Comparison of ENCODE assay signal across 9 mouse cellular contexts in genomic region chr3:119995781-119996180, GRCm38 (mm10).
DNase-seq lines count a peak whose midpoint lies in the region; ATAC-seq lines count a peak whose summit lies in the region.
"Had no signal": no experiment of that assay in that cellular context is flagged by ENCODE, and none has a peak within 500 bp of the region (broad histone marks: within the 10 kb centered on the region; RNA-seq: fewer than 3 reads in every experiment).

No protein-coding gene starts in this region.

- H3K27ac ChIP-seq in heart, embryonic 15.5 days, result peak overlapping the region; percentile 67
- H3K27ac ChIP-seq in limb, embryonic 10.5 days, result no peak overlapping the region
- H3K27ac ChIP-seq in stomach, embryonic 14.5 days (ENCODE audit: low read length), result peak overlapping the region; percentile 66; the same call in 1 of the 2 replicates
- H3K27ac ChIP-seq: liver, embryonic 13.5 days had no signal

- no peaks in the 10 kb centered on the region for H3K27me3 ChIP-seq in heart, embryonic 15.5 days
- no peaks in the 10 kb centered on the region for H3K27me3 ChIP-seq in limb, embryonic 10.5 days (ENCODE audit: low read depth, poor library complexity, severe bottlenecking)
- no peaks in the 10 kb centered on the region for H3K27me3 ChIP-seq in stomach, embryonic 14.5 days (ENCODE audit: control insufficient read depth, insufficient read depth, low read length)
- H3K27me3 ChIP-seq: liver, embryonic 13.5 days had no signal

- ATAC-seq in heart, embryonic 15.5 days (replicated peaks; ENCODE audit: insufficient number of reproducible peaks, insufficient read depth, low FRiP score, low read depth), result peak; percentile 82
- no peak for ATAC-seq in stomach, embryonic 14.5 days (ENCODE audit: insufficient number of reproducible peaks, insufficient read depth, low FRiP score, low read depth)

- 42% methylated on average over 4 of the region's 4 CpGs for WGBS in heart, embryonic 15.5 days
- 51% methylated on average over 4 of the region's 4 CpGs for WGBS in limb, embryonic 10.5 days
- WGBS in stomach, embryonic 14.5 days, result 51% methylated on average over 4 of the region's 4 CpGs

- peaks cover 6% of the 10 kb centered on the region; the same call in 1 of the 2 replicates for H3K4me1 ChIP-seq in heart, embryonic 15.5 days (replicated peaks)
- peaks cover 16% of the 10 kb centered on the region for H3K4me1 ChIP-seq in limb, embryonic 10.5 days
- 0 out of 2 replicates have a peak, but pooled peaks cover 6% of the 10 kb centered on the region for H3K4me1 ChIP-seq in stomach, embryonic 14.5 days (ENCODE audit: control insufficient read depth, insufficient read depth, low read length)
- H3K4me1 ChIP-seq: liver, embryonic 13.5 days had no signal

- no peak overlapping the region for H3K9ac ChIP-seq in heart, embryonic 15.5 days
- no peak overlapping the region for H3K9ac ChIP-seq in stomach, embryonic 14.5 days (replicated peaks; ENCODE audit: low read depth, low read length)
- H3K9ac ChIP-seq: liver, embryonic 13.5 days had no signal

- DNase-seq in embryo, embryonic 10 days (ENCODE audit: low spot score), result peak; percentile 9
- DNase-seq in embryo, embryonic 9.5 days (ENCODE audit: extremely low spot score), result no peak
- peak; percentile 9 for DNase-seq in ovary, postnatal 36 days (ENCODE audit: low spot score)
- DNase-seq in ovary, postnatal 10 days (ENCODE audit: low spot score), result no peak
- peak; percentile 30 for DNase-seq in limb, embryonic 10.5 days (ENCODE audit: low spot score)
- no peak for DNase-seq in c-Kit-positive CD71-positive TER-119-positive erythroid progenitor cells, embryonic 14.5 days (ENCODE audit: low spot score)
- DNase-seq: liver, embryonic 13.5 days had no signal

- no peak overlapping the region for H3K4me3 ChIP-seq in heart, embryonic 15.5 days
- no peak overlapping the region for H3K4me3 ChIP-seq in limb, embryonic 10.5 days
- no peak overlapping the region for H3K4me3 ChIP-seq in stomach, embryonic 14.5 days (ENCODE audit: low read depth, low read length)
- H3K4me3 ChIP-seq: liver, embryonic 13.5 days had no signal

- peak overlapping the region; percentile 2; the same call in 1 of the 2 replicates for H3K4me2 ChIP-seq in heart, embryonic 15.5 days
- H3K4me2 ChIP-seq in stomach, embryonic 14.5 days (replicated peaks; ENCODE audit: low read depth, low read length), result no peak overlapping the region
- H3K4me2 ChIP-seq: liver, embryonic 13.5 days had no signal

- H3K9me3 ChIP-seq in heart, embryonic 15.5 days (replicated peaks), result no peaks in the 10 kb centered on the region
- no peaks in the 10 kb centered on the region for H3K9me3 ChIP-seq in limb, embryonic 10.5 days (replicated peaks)
- no peaks in the 10 kb centered on the region for H3K9me3 ChIP-seq in stomach, embryonic 14.5 days (ENCODE audit: control insufficient read depth, low read depth, low read length)
- H3K9me3 ChIP-seq: liver, embryonic 13.5 days had no signal

- no peaks in the 10 kb centered on the region for H3K36me3 ChIP-seq in heart, embryonic 15.5 days
- no peaks in the 10 kb centered on the region for H3K36me3 ChIP-seq in limb, embryonic 10.5 days
- no peaks in the 10 kb centered on the region for H3K36me3 ChIP-seq in stomach, embryonic 14.5 days (ENCODE audit: control insufficient read depth, insufficient read depth, low read length)
- H3K36me3 ChIP-seq: liver, embryonic 13.5 days had no signal

Comparison
In these comparisons a context has a peak if more than half of its experiments do, and no peak if none do; other contexts are left out.
1. DNase-seq: peak in embryo, embryonic 10 days (single experiment), ovary, postnatal 36 days (single experiment) and limb, embryonic 10.5 days (single experiment); none in embryo, embryonic 9.5 days (single experiment), ovary, postnatal 10 days (single experiment) and c-Kit-positive CD71-positive TER-119-positive erythroid progenitor cells, embryonic 14.5 days (single experiment).